Mouse (Mus musculus): ENCODE measurements around the gene BC029722.
"Not testable (repeated sequence)": the region's sequence is repeated elsewhere in the genome, so short reads cannot be mapped to it uniquely, and the experiment has no call there.

BC029722 gene

GRCm38 (mm10) chr2:155819392-155819448 is at the start of gene BC029722:
TSS of gene BC029722 (minus strand) at chr2:155819426.
- no peak for DNase-seq (ENCODE audit: low spot score in 2 of 2)

- no peak for DNase-seq (ENCODE audit: low spot score in 2 of 2)
Measured at GRCm38 (mm10) chr2:155868320-155868719, 49.1 kb upstream of the BC029722 start.

- no peak for DNase-seq (ENCODE audit: low spot score in 2 of 2)
Measured at GRCm38 (mm10) chr2:155863301-155863867, 44.2 kb upstream of the BC029722 start.

- no peak for DNase-seq (ENCODE audit: low spot score in 2 of 2)
Measured at GRCm38 (mm10) chr2:155862573-155863300, 43.5 kb upstream of the BC029722 start.

GRCm38 (mm10) chr2:155861581-155861980 is 42.4 kb upstream of the BC029722 start:
- DNase-seq (ENCODE audit: low spot score in 2 of 2): no peak

- DNase-seq (ENCODE audit: low spot score in 2 of 2): no peak
Measured at GRCm38 (mm10) chr2:155860102-155860501, 40.9 kb upstream of the BC029722 start.

GRCm38 (mm10) chr2:155852536-155852935 is 33.3 kb upstream of the BC029722 start:
- DNase-seq (ENCODE audit: low spot score in 2 of 2): no peak

- DNase-seq (ENCODE audit: low spot score in 2 of 2): no peak
Measured at GRCm38 (mm10) chr2:155850120-155850519, 30.9 kb upstream of the BC029722 start.

- DNase-seq (ENCODE audit: low spot score in 2 of 2): no peak
Measured at GRCm38 (mm10) chr2:155849464-155849863, 30.2 kb upstream of the BC029722 start.

GRCm38 (mm10) chr2:155848291-155848690 is 29.1 kb upstream of the BC029722 start:
- DNase-seq (ENCODE audit: low spot score in 2 of 2): peak; percentile 79 to 82

- no peak for DNase-seq (ENCODE audit: low spot score in 2 of 2)
Measured at GRCm38 (mm10) chr2:155846930-155847329, 27.7 kb upstream of the BC029722 start.

GRCm38 (mm10) chr2:155838961-155839360 is 19.7 kb upstream of the BC029722 start:
- no peak for DNase-seq (ENCODE audit: low spot score in 2 of 2)

GRCm38 (mm10) chr2:155837961-155838360 is 18.7 kb upstream of the BC029722 start:
- no peak for DNase-seq (ENCODE audit: low spot score in 2 of 2)

GRCm38 (mm10) chr2:155834732-155835131 is 15.5 kb upstream of the BC029722 start, which contains the start of gene Fam83c:
TSS of gene Fam83c (minus strand) at chr2:155834854.
- DNase-seq (ENCODE audit: low spot score in 2 of 2): no peak

GRCm38 (mm10) chr2:155832087-155832486 is 12.9 kb upstream of the BC029722 start:
- not testable (repeated sequence) for DNase-seq (ENCODE audit: low spot score in 2 of 2)

GRCm38 (mm10) chr2:155831302-155831701 is 12.1 kb upstream of the BC029722 start:
- DNase-seq (ENCODE audit: low spot score in 2 of 2): no peak

GRCm38 (mm10) chr2:155830841-155831240 is 11.6 kb upstream of the BC029722 start:
- DNase-seq (ENCODE audit: low spot score in 2 of 2): no peak

- peak; percentile 77 to 80 for DNase-seq (ENCODE audit: low spot score in 2 of 2)
Measured at GRCm38 (mm10) chr2:155826630-155827424, 7.6 kb upstream of the BC029722 start, which contains the start of gene Eif6. TSS of gene Eif6 (minus strand) at chr2:155826925.

- no peak for DNase-seq (ENCODE audit: low spot score in 2 of 2)
Measured at GRCm38 (mm10) chr2:155825904-155826629, 6.8 kb upstream of the BC029722 start.

- DNase-seq (ENCODE audit: low spot score in 2 of 2): no peak
Measured at GRCm38 (mm10) chr2:155823722-155824121, 4.5 kb upstream of the BC029722 start.

GRCm38 (mm10) chr2:155820779-155821178 is 1.6 kb upstream of the BC029722 start:
- DNase-seq (ENCODE audit: low spot score in 2 of 2): no peak

GRCm38 (mm10) chr2:155819449-155820251 is 424 bp upstream of the BC029722 start:
- DNase-seq (ENCODE audit: low spot score in 2 of 2): no peak

All from frontal cortex, postnatal 36 days (tissue).